Comparison of ENCODE assay signal across 8 mouse cellular contexts in genomic region chr2:52623461-52623860, GRCm38 (mm10). TPM values are rescaled to one million over a fixed set of nuclear protein-coding genes. Genes with fewer than 3 reads are reported as not detected.
DNase-seq lines count a peak whose midpoint lies in the region; ATAC-seq lines count a peak whose summit lies in the region.

No protein-coding gene starts in this region.

- 27% methylated on average over 4 of the region's 4 CpGs for WGBS in heart, embryonic 12.5 days

- no peaks in the 10 kb centered on the region for H3K36me3 ChIP-seq in heart, embryonic 12.5 days

- no peaks in the 10 kb centered on the region for H3K9me3 ChIP-seq in heart, embryonic 12.5 days (replicated peaks)

- H3K27ac ChIP-seq in heart, embryonic 12.5 days (ENCODE audit: poor library complexity, severe bottlenecking) = peak overlapping the region; percentile 40; the same call in 1 of the 2 replicates

- no peak overlapping the region for H3K4me3 ChIP-seq in heart, embryonic 12.5 days

- no peak overlapping the region for H3K9ac ChIP-seq in heart, embryonic 12.5 days

- peak; percentile 57; the same call in 1 of the 2 replicates for ATAC-seq in heart, embryonic 12.5 days (ENCODE audit: insufficient number of reproducible peaks, low FRiP score)

- peaks cover 27% of the 10 kb centered on the region for H3K4me1 ChIP-seq in heart, embryonic 12.5 days (replicated peaks)

- peak; percentile 5 for DNase-seq in embryo, embryonic 11 days
- DNase-seq in embryo, embryonic 9.5 days (ENCODE audit: extremely low spot score) = no peak
- peak; percentile 12 for DNase-seq in ZHBTc4 (ENCODE audit: low read depth, low spot score)
- peak; percentile 74 to 83 for DNase-seq in kidney, postnatal 4 days
- DNase-seq in testis, postnatal 10 days (ENCODE audit: low spot score) = peak; percentile 73
- no peak for DNase-seq in frontal cortex, postnatal 14 days (ENCODE audit: low spot score in 2 of 2)
- no peak for DNase-seq in right cerebral cortex, postnatal 4 days

- H3K4me2 ChIP-seq in heart, embryonic 12.5 days = no peak overlapping the region

- no peaks in the 10 kb centered on the region for H3K27me3 ChIP-seq in heart, embryonic 12.5 days (replicated peaks)

RNA-seq across cellular contexts. Expression of gene Cacnb4, which starts 53.2 kb away (rescaled TPM):
- polyA plus RNA-seq in heart, embryonic 12.5 days (2016; fragmentation: Nextera tagmentation; extraction: Ambion mirVana) = 0.32 and 0.41 TPM in 2 replicates

Comparison
In these comparisons a context has a peak if more than half of its experiments do, and no peak if none do; other contexts are left out.
1. DNase-seq: peak in embryo, embryonic 11 days (single experiment), ZHBTc4 (single experiment), kidney, postnatal 4 days (2 of 2) and testis, postnatal 10 days (single experiment); none in embryo, embryonic 9.5 days (single experiment), frontal cortex, postnatal 14 days (0 of 2) and right cerebral cortex, postnatal 4 days (single experiment).